Mouse (Mus musculus) left cerebral cortex, postnatal 14 days (tissue): ENCODE measurements at regions not wholly inside any gene's neighbourhood (a gene's known extent, or its start where the extent isn't known, plus 50 kb on each side); places are given as distances from the start of the nearest gene placed in this dataset.
"Not testable (repeated sequence)": the region's sequence is repeated elsewhere in the genome, so short reads cannot be mapped to it uniquely, and the experiment has no call there.

Experiments used
- DNase-seq, 2 experiments: peaks; one replicate each; pipeline ENCODE4 v3.0.0; 2021 to 2022; ENCODE audit warnings: low spot score in 2 of 2, mixed read lengths in 1 of 2
- intact Hi-C: fragments of 180-260 bp; cut with DNase I; formaldehyde crosslinking; loops from one replicate; pipeline ENCODE4 v1.15.1; 2025

DNA sequence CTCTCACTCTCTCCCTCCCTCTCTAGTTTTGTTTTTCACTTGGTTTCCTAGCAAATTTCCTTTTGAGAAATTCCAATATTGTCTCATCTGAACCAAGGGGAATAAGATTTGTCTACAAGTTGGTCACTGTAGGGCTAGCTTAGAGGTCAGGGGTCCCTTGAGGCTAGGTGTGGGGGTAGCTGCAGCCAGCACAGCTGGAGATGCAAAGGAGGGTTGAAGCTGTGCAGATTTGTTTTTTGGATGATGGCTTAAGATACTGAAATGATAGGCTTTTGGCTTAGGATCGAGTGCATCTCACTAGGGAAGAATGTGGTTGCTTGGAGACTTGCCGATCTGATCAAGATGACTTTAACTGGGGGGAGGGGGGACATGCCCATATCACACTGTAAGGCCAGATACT lies 88.3 kb upstream of the Tmem28 start:
- intact Hi-C loops = no loop called here

DNA sequence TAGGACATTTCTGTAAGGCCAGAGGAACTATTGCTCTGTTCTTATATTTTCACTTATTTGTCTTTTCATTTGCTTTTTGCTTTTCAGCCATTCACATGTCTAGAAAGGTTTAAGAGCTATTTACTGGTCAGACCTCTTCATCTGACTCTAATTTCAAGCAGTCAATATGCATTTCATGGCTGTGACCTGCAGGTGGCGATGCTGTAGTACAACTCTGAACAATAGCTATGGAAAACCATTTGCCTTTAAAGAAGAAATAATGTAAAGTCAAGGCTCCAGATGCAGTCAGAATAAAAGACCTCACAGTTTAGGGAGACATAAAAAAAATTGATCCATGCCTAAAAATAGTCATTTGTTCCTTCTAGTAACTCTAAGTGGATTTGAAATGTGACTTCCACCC lies 95.7 kb upstream of the Tmem28 start:
- peak; percentile 17 to 35 for DNase-seq
- intact Hi-C loops = no loop called here

More for the DNA sequence above, 88.3 kb upstream of the Tmem28 start:
- DNase-seq = no peak

DNA sequence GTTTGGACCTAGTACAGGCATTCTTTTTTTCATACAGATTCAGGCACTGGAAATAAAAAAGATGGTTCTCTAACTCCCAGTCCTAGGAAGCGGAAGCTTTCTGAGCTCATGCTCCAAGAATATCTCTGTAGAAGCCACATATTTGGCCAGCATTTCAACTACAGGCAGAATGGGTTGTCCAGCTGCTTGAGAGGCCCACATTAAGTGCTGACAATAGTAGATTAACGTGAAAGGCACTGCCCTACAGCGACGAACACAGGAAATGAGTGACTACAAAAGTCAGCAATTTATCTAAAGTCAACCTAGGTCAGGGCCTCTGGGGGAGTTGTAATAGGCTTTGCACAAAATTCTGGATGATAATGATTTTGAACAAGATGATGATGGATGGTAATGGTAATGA lies 125.5 kb upstream of the Tmem28 start:
- no peak for DNase-seq
- intact Hi-C loops = no loop called here

GRCm38 (mm10) chrX:99690971-99691370 lies 129.8 kb upstream of the Tmem28 start:
- peak; percentile 2 to 23 for DNase-seq
- intact Hi-C loops = no loop called here

DNA sequence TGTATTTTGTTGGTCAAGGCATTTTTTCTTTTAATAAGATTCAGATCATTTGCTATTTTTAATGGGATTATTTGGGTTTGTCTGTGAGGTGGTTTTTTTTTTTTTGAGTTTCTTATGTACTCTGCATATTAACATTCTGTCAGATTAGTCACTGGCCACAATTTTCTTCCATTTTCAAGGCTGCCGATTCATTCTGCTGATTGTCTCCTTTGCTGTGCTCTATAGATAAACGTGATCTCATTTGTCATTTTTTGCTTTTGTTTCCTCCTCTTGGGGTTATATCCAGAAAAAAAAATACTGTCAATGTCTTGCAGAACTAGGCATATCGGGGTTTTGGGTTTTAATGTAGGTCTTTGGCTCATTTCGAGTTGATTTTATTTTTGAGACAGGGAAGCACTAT lies 131.1 kb upstream of the Tmem28 start:
- DNase-seq = no peak
- intact Hi-C loops = no loop called here

DNA sequence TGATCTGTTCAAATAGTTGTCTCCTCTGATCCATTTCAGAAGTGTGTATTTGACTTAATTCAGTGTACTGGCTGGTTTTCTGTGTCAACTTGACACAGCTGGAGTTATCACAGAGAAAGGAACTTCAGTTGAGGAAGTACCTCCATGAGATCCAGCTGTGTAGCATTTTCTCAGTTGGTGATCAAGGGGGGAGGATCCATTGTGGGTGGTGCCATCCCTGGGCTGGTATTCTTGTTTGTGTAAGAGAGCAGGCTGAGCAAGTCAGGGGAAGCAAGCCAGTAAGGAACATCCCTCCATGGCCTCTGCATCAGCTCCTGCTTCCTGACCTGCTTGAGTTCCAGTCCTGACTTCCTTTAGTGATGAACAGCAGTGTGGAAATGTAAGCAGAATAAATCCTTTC lies 138.3 kb upstream of the Tmem28 start:
- DNase-seq, intact Hi-C loops: not testable (repeated sequence)

- DNase-seq = no peak
- intact Hi-C loops = no loop called here
Measured at GRCm38 (mm10) chrX:99667596-99667995, 153.2 kb upstream of the Tmem28 start.

DNA sequence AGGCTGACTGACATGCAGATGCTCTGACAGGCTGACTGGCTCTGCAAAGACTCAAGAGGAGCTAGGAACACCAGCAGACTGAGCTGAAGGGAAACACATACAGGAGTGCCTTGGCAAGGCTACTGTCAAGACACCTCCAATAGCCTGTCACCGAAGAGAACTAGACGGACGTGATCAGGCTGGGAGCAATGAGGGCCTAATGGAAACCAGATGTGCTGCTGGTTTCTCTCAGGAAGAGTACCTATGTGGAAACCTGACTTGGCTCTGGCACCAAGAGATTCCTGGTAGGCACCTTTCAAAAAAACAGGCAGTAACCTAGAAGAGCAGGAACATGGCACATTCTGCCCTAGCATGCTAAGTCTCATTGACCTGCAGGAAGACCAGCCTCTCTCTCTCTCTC lies 158.3 kb upstream of the Tmem28 start:
- no peak for DNase-seq
- intact Hi-C loops = no loop called here

- intact Hi-C loops = loop anchor here (2.0 to 10.0 kb wide), 2 partner anchors 85 to 525 kb away; no protein-coding TSS in a partner anchor
- no peak for DNase-seq
Measured at GRCm38 (mm10) chrX:99659496-99660140, 161.2 kb upstream of the Tmem28 start.

GRCm38 (mm10) chrX:99657790-99658451 lies 162.9 kb upstream of the Tmem28 start:
- intact Hi-C loops = loop anchor here (2.0 to 10.0 kb wide), 2 partner anchors 83 to 523 kb away; no protein-coding TSS in a partner anchor
- peak; percentile 15 to 32 for DNase-seq

DNA sequence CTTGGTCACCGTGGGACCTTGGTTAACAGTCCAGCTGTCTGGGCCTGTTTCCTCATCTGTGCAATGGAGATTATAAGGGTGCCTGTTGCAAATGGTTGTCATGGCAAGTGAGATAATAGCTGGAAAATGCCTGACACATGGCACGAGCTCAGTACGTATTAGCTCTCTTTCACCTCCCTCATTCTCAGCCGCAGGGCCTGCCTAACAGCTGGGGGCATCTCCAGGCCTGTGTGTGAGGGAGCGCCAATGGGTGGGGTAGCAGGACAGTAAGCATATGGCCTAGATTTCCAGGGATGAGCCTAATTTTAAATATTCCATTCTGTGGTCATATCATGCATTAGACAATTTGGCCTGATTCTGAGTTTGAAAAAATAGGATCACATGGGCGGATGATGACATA lies 163.8 kb upstream of the Tmem28 start:
- DNase-seq = no peak

DNA sequence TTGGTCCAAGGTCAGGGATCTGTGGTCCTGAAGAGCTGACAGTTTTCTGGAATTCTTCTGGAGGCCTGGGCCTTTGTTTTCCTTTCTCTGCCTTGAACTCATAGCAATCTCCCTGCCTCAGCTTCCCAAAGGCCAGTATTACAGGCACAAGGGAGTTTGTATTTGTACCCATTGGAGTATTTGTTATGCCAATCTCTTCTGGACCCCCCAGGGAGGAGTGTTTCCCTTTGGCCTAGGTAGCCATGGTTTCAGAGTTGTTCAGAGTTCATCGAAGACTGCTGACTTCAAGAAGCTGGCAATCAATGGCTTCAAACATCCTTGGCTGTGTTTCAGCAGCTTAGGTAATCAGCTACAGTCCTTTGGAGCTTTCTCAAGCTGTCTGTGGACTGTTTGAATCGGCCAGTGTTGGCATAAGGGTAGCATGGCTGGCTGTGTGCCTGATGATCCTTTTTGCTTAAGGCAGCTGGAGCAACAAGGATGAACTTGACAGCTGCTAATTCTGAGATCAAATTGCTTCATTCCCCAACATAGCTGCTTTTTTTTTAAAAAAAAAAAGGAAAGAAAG lies 161.2 kb upstream of the Pja1 start:
- no peak for DNase-seq
- intact Hi-C loops = no loop called here

More for the DNA sequence above, 163.8 kb upstream of the Tmem28 start:
- intact Hi-C loops = loop anchor here (10.0 kb wide), 1 partner anchor 82 kb away; no protein-coding TSS in a partner anchor

DNA sequence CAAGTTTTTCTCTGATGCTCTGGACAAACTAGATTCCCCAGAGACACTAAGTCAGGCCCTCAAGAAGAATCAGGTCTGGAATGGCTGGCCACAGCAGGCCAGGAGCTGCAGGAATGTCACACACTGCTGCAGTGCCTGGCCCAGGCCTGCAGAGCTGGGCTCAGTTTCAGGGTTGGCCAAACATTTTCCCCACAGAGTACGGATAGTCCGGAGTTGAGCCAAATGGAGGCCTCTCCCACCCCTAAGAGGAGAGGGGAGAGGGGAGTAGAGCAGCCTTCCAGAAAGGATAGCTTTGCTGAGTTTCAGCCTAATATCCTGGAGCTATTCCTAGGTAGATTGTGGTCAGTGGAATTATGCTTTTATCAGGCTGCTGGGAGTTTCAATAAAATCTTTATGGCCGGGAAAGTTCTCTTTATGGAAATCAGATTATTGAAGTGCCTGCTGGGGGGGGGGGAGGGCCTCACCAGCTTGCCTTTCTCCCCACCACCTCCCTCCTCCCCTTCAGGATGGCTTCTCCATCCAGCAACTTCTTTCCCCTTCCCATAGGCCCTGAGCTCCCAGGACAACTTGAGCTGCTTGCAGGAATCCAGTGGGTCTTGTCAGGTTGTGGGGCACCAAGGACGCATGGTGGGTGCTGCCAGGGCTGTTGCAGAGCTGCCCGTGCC lies 153.6 kb upstream of the Pja1 start:
- intact Hi-C loops = no loop called here
- no peak for DNase-seq

DNA sequence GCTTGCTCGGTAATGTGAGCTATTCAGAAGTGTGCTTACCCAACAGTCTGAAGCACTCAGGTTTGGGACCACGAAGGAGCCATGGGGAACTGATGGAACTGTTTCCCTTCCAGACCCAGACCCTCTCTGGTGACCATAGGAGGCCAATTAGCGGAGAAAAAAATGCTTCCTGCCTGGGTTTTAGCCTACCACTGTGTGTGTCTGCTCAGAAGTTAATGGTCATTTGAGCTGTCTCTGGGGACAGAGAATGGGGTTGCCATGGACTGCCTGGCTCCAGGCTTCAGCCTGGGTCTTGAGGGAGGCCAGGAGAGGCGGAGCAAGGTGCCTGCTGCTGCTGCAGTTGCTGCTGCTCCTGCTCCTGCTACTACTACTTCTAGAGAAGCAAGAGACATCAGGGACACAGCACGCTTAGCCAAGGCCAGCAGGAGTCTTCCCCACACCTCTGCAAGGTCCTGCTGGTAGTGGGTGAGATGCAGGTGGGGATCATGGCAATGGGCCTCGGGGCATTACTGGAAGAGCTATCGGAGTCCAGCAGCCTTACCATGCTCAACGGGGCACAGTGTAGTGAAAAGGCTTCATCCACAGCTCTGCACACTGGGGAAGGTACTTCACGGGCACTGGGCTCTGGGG lies 141.2 kb upstream of the Pja1 start:
- intact Hi-C loops = no loop called here
- no peak for DNase-seq

- intact Hi-C loops = no loop called here
- no peak for DNase-seq
Measured at GRCm38 (mm10) chrX:99610096-99610495, 139.0 kb upstream of the Pja1 start.

DNA sequence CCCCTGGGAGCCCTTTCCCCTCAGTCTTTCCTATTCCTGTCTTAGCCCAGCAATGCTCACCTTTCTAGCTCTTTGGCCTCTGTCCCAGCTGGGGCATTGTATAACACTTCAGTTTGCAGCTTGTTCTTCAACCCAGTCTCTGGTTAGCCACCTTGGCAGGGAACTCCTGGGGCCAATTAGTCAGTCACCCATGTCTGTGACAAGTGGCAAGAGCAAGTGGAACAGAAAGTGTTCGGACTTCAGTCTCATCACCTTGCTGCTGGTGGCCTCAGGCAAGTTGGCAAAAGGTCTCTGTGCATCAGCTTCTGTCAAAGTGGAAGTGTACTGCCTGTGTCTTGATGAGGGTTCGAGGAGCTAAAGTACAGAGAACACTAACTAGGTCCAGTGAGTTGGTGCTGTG lies 138.5 kb upstream of the Pja1 start:
- DNase-seq = no peak
- intact Hi-C loops = no loop called here

GRCm38 (mm10) chrX:99608284-99608692 lies 137.2 kb upstream of the Pja1 start:
- intact Hi-C loops = no loop called here
- DNase-seq = no peak

GRCm38 (mm10) chrX:99605084-99605824 lies 134.2 kb upstream of the Pja1 start:
- intact Hi-C loops = no loop called here
- no peak for DNase-seq

GRCm38 (mm10) chrX:99603714-99604113 lies 132.6 kb upstream of the Pja1 start:
- intact Hi-C loops = no loop called here
- no peak for DNase-seq
